Mouse (Mus musculus): Measurements from ENCODE around the gene Cacnb3.

- no peak for TF ChIP-seq CTCF (IDR thresholded peaks at IDR 0.05; ENCODE audit: low read depth)
- no peak for TF ChIP-seq EP300 (IDR thresholded peaks at IDR 0.05; ENCODE audit: low read depth)
Measured at GRCm38 (mm10) chr15:98615751-98616150, 14.9 kb upstream of the Cacnb3 start.
